Mouse (Mus musculus) intestine, embryonic 14.5 days (tissue): Measurements from ENCODE around the gene Hinfp. TPM values are rescaled to one million over a fixed set of nuclear protein-coding genes. Genes with fewer than 3 reads are reported as not detected.

Experiments used
- ATAC-seq: fragments of 200-750 bp; cut with Nextera tagmentation; replicated peaks from 2 replicates; pipeline ENCODE4 v1.8.0; 2017; ENCODE audit warnings: low read depth, moderate number of reproducible peaks, moderate TSS enrichment, moderate library complexity; ENCODE audit not compliant: low FRiP score, low TSS enrichment
- DNase-seq: peaks from one replicate; pipeline ENCODE4 v3.0.0-alpha.2; 2018; ENCODE audit warnings: low spot score
- H3K27ac ChIP-seq: fragments of 300-500 bp; sonication (generic); 2 replicates; pipeline ENCODE4 v1.5.1; 2014; ENCODE audit warnings: low read depth, mild to moderate bottlenecking, control low read depth
- H3K27me3 ChIP-seq: fragments of 300-500 bp; sonication (generic); replicated peaks from 2 replicates; pipeline ENCODE4 v1.6.1; 2014; ENCODE audit warnings: low read length, control low read depth; ENCODE audit not compliant: control insufficient read depth, insufficient read depth
- H3K36me3 ChIP-seq: fragments of 300-500 bp; sonication (generic); 2 replicates; pipeline ENCODE4 v1.6.1; 2014; ENCODE audit warnings: low read length, control low read depth; ENCODE audit not compliant: control insufficient read depth, insufficient read depth
- H3K4me1 ChIP-seq: fragments of 300-500 bp; sonication (generic); replicated peaks from 2 replicates; pipeline ENCODE4 v1.6.1; 2014; ENCODE audit warnings: low read length, control low read depth, mixed read lengths; ENCODE audit not compliant: control insufficient read depth, insufficient read depth
- H3K4me2 ChIP-seq: fragments of 300-500 bp; sonication (generic); 2 replicates; pipeline ENCODE4 v1.6.1; 2014; ENCODE audit warnings: low read length
- H3K4me3 ChIP-seq: fragments of 300-500 bp; sonication (generic); 2 replicates; pipeline ENCODE4 v1.5.1; 2014; ENCODE audit warnings: low read depth, low read length, control low read depth, mixed read lengths
- H3K9ac ChIP-seq: fragments of 300-500 bp; sonication (generic); 2 replicates; pipeline ENCODE4 v1.6.1; 2014; ENCODE audit warnings: mild to moderate bottlenecking, low read length
- H3K9me3 ChIP-seq: fragments of 300-500 bp; sonication (generic); 2 replicates; pipeline ENCODE4 v1.6.1; 2016; ENCODE audit warnings: low read length, control low read depth; ENCODE audit not compliant: control insufficient read depth
- WGBS: fragments of 180-500 bp; shearing (Covaris S2); extraction: QIAGEN DNeasy Blood & Tissue Kit; methylation state at CpG from one replicate; pipeline ENCODE4 v1.1.7; 2014; 5-methylcytosine and 5-hydroxymethylcytosine counted together
- polyA plus RNA-seq: library from polyadenylated mRNA; unstranded; fragments of >200 nt; fragmentation: Nextera tagmentation; extraction: Ambion mirVana; gene quantifications from 2 replicates; pipeline ENCODE4 v1.2.1, GENCODE M21; 2014

Hinfp gene
- polyA plus RNA-seq, 1 experiment from 2014 or later = 18.5 TPM

GRCm38 (mm10) chr9:44287401-44288075 is 17.9 kb downstream of the Hinfp start:
- peaks cover 27% of the 10 kb centered on the region; the same call in 1 of the 2 replicates for H3K27me3 ChIP-seq
- peaks cover 14% of the 10 kb centered on the region; the same call in 1 of the 2 replicates for H3K4me1 ChIP-seq
- WGBS = 1% methylated on average over 47 of the region's 47 CpGs
- no peak overlapping the region for H3K27ac ChIP-seq
- peaks cover 13% of the 10 kb centered on the region; the same call in 1 of the 2 replicates for H3K36me3 ChIP-seq
- H3K4me3 ChIP-seq = peak overlapping the region; percentile 62
- peak overlapping the region; percentile 97 for H3K4me2 ChIP-seq
- DNase-seq (peak; percentile 80), ATAC-seq (peak; percentile 41)
- H3K9me3 ChIP-seq = no peaks in the 10 kb centered on the region
- H3K9ac ChIP-seq = peak overlapping the region; percentile 58

- H3K4me3 ChIP-seq = peak overlapping the region; percentile 62
- WGBS = 9% methylated on average over 11 of the region's 11 CpGs
- ATAC-seq (no peak), DNase-seq (peak; percentile 54)
- no peak overlapping the region for H3K27ac ChIP-seq
- peak overlapping the region; percentile 97 for H3K4me2 ChIP-seq
- no peaks in the 10 kb centered on the region for H3K9me3 ChIP-seq
- peaks cover 8% of the 10 kb centered on the region; the same call in 1 of the 2 replicates for H3K36me3 ChIP-seq
- peak overlapping the region; percentile 58 for H3K9ac ChIP-seq
- peaks cover 14% of the 10 kb centered on the region; the same call in 1 of the 2 replicates for H3K4me1 ChIP-seq
- H3K27me3 ChIP-seq = peaks cover 27% of the 10 kb centered on the region; the same call in 1 of the 2 replicates
These were observed 18.5 kb downstream of the Hinfp start for GRCm38 (mm10) chr9:44287003-44287400.

- peaks cover 14% of the 10 kb centered on the region; the same call in 1 of the 2 replicates for H3K4me1 ChIP-seq
- H3K9me3 ChIP-seq = no peaks in the 10 kb centered on the region
- peaks cover 5% of the 10 kb centered on the region; the same call in 1 of the 2 replicates for H3K36me3 ChIP-seq
- H3K27ac ChIP-seq = no peak overlapping the region
- WGBS = 31% methylated on average over 6 of the region's 6 CpGs
- H3K4me2 ChIP-seq = no peak overlapping the region
- DNase-seq (no peak), ATAC-seq (no peak)
- peaks cover 27% of the 10 kb centered on the region; the same call in 1 of the 2 replicates for H3K27me3 ChIP-seq
- no peak overlapping the region for H3K9ac ChIP-seq
- no peak overlapping the region for H3K4me3 ChIP-seq
These were observed 19.1 kb downstream of the Hinfp start for GRCm38 (mm10) chr9:44286256-44286850.

- DNase-seq (no peak), ATAC-seq (no peak)
- Histone ChIP-seq H3K4me3 (no peak overlapping the region), H3K36me3 (peaks cover 3% of the 10 kb centered on the region; the same call in 1 of the 2 replicates), H3K27ac (no peak overlapping the region), H3K4me1 (0 out of 2 replicates have a peak, but pooled peaks cover 2% of the 10 kb centered on the region), H3K27me3 (peaks cover 14% of the 10 kb centered on the region; the same call in 1 of the 2 replicates), H3K9ac (no peak overlapping the region), H3K9me3 (no peaks in the 10 kb centered on the region), H3K4me2 (no peak overlapping the region)
- WGBS = 56% methylated on average over 5 of the region's 5 CpGs
These were observed 22.3 kb downstream of the Hinfp start for GRCm38 (mm10) chr9:44283183-44283582.

- DNase-seq (no peak), ATAC-seq (no peak)
- Histone ChIP-seq H3K36me3 (no peaks in the 10 kb centered on the region), H3K27ac (no peak overlapping the region), H3K4me3 (no peak overlapping the region), H3K9ac (no peak overlapping the region), H3K4me2 (no peak overlapping the region), H3K4me1 (peaks cover 14% of the 10 kb centered on the region; the same call in 1 of the 2 replicates), H3K9me3 (0 out of 2 replicates have a peak, but pooled peaks cover 4% of the 10 kb centered on the region), H3K27me3 (no peaks in the 10 kb centered on the region)
- WGBS = 78% methylated on average over 4 of the region's 4 CpGs
These were observed 35.5 kb downstream of the Hinfp start for GRCm38 (mm10) chr9:44269973-44270372.

- Histone ChIP-seq H3K4me2 (no peak overlapping the region), H3K27ac (no peak overlapping the region), H3K9ac (no peak overlapping the region), H3K36me3 (no peaks in the 10 kb centered on the region), H3K4me1 (peaks cover 14% of the 10 kb centered on the region; the same call in 1 of the 2 replicates), H3K27me3 (no peaks in the 10 kb centered on the region), H3K9me3 (0 out of 2 replicates have a peak, but pooled peaks cover 4% of the 10 kb centered on the region), H3K4me3 (no peak overlapping the region)
- WGBS = 87% methylated on average over 3 of the region's 3 CpGs
- DNase-seq (no peak), ATAC-seq (no peak)
These were observed 36.4 kb downstream of the Hinfp start for GRCm38 (mm10) chr9:44269077-44269476.

GRCm38 (mm10) chr9:44268432-44268831 is 37.0 kb downstream of the Hinfp start, which contains the start of gene Nlrx1:
TSS of gene Nlrx1 (minus strand) at chr9:44268599.
- Histone ChIP-seq H3K27me3 (no peaks in the 10 kb centered on the region), H3K27ac (peak within 1 kb of the TSS; percentile 64), H3K4me2 (peak within 1 kb of the TSS; percentile 91), H3K9ac (peak within 1 kb of the TSS; percentile 83), H3K4me1 (peaks cover 14% of the 10 kb centered on the region; the same call in 1 of the 2 replicates), H3K36me3 (no peaks in the 10 kb centered on the region), H3K4me3 (peak within 1 kb of the TSS; percentile 48), H3K9me3 (0 out of 2 replicates have a peak, but pooled peaks cover 4% of the 10 kb centered on the region)
- no peak for DNase-seq
- ATAC-seq = peak; percentile 22; the same call in 1 of the 2 replicates
- 68% methylated on average over 6 of the region's 6 CpGs for WGBS

GRCm38 (mm10) chr9:44268027-44268360 is 37.5 kb downstream of the Hinfp start:
- H3K4me3 ChIP-seq = peak overlapping the region; percentile 48
- no peaks in the 10 kb centered on the region for H3K27me3 ChIP-seq
- H3K9ac ChIP-seq = peak overlapping the region; percentile 83
- peak; percentile 91 for DNase-seq
- peaks cover 14% of the 10 kb centered on the region; the same call in 1 of the 2 replicates for H3K4me1 ChIP-seq
- H3K27ac ChIP-seq = peak overlapping the region; percentile 64
- peak; percentile 78 for ATAC-seq
- peak overlapping the region; percentile 91 for H3K4me2 ChIP-seq
- 5% methylated on average over 28 of the region's 28 CpGs for WGBS
- no peaks in the 10 kb centered on the region for H3K36me3 ChIP-seq
- H3K9me3 ChIP-seq = 0 out of 2 replicates have a peak, but pooled peaks cover 4% of the 10 kb centered on the region
